Mouse (Mus musculus): ENCODE results near the gene Tmem170b. TPM values are rescaled to one million over a fixed set of nuclear protein-coding genes. Genes with fewer than 3 reads are reported as not detected.
"Not testable (repeated sequence)": the region's sequence is repeated elsewhere in the genome, so short reads cannot be mapped to it uniquely, and the experiment has no call there.

Tmem170b gene
- polyA plus RNA-seq, 1 experiment = 5.4 TPM

DNA sequence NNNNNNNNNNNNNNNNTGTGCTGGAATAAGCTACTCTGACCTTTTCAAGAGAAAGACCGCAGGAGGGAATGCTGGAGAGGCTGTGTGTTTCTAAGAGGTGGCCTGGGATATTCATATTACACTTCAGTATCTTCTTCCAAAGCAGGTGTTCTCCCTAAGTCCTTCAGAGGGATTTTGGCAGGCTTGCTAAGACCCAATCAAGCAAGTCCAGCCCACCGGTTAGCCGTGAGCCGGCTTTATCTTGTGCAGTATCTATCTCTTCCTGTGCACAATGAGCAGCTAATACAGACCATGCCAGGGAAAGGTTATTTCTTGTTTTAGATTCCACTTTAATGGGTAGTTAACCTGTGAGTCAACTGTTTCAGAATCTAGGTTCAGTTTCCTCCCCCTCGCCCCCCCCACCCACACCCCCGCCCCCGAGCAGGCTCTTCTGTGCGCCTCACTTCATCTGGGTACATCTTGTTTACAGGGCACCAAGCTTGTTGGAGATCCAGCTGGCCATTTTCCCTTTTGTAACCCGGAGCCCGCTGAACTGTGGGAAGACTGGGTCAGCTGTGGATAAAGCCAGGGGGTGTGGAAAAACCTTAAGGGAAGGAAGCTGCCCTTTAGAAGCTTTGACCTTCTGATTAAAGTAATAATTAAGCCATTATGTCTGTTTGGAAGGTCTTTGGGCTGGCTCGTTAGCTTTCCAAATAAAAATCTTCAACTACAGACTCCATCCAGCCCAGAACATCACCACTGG, 54.5 kb downstream of the Tmem170b start:
- 49% methylated on average over 11 of the region's 11 CpGs for WGBS
- no peak overlapping the region for H3K4me3 ChIP-seq (replicated peaks; ENCODE audit: extremely low read depth, low read depth, low read length)
- DNase-seq = no peak
- TF ChIP-seq CTCF (IDR thresholded peaks at IDR 0.05; ENCODE audit: insufficient read depth, low read length) (no peak), POLR2A (IDR thresholded peaks at IDR 0.05; ENCODE audit: borderline replicate concordance, extremely low read depth, low read depth, low read length) (no peak)
- peaks cover 7% of the 10 kb centered on the region for H3K4me1 ChIP-seq (ENCODE audit: control insufficient read depth, insufficient read depth, low read length)

DNA sequence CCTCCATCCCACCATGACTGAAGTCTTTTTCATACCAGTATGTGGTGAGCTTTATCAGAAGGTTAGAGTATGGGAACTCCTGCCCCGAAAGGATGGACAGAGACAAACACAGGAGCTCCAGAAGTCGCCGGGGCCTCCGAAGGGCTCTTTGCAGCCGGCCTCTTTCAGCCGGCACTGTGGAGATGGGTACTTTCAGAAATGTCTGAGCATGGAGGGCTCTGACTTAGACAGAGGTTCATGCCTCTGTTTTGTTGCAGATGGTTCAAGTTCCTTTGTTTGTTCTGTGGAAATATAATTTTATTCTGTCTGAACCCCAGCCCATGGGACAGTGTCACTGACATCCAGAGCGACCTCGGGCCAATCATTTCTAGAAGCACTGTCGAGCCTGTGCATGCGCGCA, 55.4 kb downstream of the Tmem170b start:
- 92% methylated on average over 11 of the region's 11 CpGs for WGBS
- peaks cover 7% of the 10 kb centered on the region for H3K4me1 ChIP-seq (ENCODE audit: control insufficient read depth, insufficient read depth, low read length)
- no peak for DNase-seq
- no peak overlapping the region for H3K4me3 ChIP-seq (replicated peaks; ENCODE audit: extremely low read depth, low read depth, low read length)
- no peak for TF ChIP-seq POLR2A (IDR thresholded peaks at IDR 0.05; ENCODE audit: borderline replicate concordance, extremely low read depth, low read depth, low read length)
- TF ChIP-seq CTCF (IDR thresholded peaks at IDR 0.05; ENCODE audit: insufficient read depth, low read length) = no peak

DNA sequence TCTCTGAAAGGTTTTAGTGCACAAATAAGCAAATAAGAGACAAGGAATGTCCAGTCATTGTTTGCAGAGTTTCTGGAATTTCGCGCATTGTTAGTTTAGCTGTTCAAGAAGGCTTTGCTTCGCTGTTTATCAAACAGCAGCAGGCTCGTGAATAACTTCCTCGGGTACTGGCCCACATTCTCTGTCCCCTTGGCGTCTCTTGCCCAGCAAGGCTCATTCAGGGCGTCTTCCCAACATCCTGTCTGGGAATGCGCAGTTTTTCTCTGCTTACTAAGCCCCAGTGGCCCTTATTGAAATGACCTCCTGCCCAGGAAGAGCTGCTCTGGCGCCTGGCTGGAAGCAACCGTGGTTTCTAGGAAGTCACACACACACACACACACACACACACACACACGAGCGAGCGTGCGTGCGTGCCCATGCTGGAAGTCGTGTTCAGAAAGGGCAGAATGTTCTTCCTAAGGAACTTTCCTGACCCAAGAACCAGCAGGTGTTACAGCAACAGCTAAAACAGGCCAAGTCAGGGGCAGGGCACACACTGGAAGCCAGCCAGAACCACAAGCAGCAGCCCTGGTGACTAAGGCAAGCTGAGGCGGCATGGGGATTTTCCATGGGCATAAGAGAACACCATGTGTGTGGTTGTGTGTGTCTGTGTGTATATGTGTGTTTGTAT, 56.8 kb downstream of the Tmem170b start:
- peak; percentile 64 for DNase-seq
- 4% methylated on average over 17 of the region's 17 CpGs for WGBS
- TF ChIP-seq CTCF (IDR thresholded peaks at IDR 0.05; ENCODE audit: insufficient read depth, low read length) = no peak
- no peak for TF ChIP-seq POLR2A (IDR thresholded peaks at IDR 0.05; ENCODE audit: borderline replicate concordance, extremely low read depth, low read depth, low read length)
- Histone ChIP-seq H3K4me3 (replicated peaks; ENCODE audit: extremely low read depth, low read depth, low read length) (peak overlapping the region; percentile 38), H3K4me1 (ENCODE audit: control insufficient read depth, insufficient read depth, low read length) (peaks cover 7% of the 10 kb centered on the region)

DNA sequence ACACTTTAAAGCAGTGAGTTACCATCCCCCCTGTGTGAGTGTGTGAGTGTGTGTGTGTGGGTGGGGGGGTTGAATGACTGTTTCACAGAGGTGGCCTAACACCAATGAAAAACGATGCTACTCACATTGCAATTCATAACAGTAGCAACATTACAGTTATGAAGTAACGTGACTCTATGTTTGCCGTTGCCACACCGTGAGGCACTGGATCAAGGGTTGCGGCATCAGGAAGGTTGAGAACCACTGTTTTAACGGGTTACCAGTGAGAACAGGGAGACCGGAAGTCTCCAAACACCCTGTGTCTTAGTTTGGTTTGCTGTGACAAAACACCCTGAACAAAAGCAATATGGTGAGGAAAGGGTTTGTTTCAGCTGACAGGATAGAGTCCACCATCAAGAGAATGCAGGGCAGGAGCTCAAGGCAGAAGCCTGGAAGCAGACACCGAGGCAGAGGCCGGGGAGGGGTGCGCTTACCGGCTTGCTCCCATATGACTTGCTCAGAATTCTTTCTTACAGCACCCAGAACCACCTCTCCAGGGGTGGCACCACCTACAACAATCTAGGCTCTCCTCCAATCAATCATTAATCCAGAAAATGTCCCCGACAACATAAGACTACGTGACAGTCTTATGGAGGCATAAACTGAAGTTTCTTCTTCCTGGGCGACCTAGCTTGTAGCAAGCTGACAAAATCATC, 57.9 kb downstream of the Tmem170b start:
- TF ChIP-seq CTCF (IDR thresholded peaks at IDR 0.05; ENCODE audit: insufficient read depth, low read length) (no peak), POLR2A (IDR thresholded peaks at IDR 0.05; ENCODE audit: borderline replicate concordance, extremely low read depth, low read depth, low read length) (no peak)
- Histone ChIP-seq H3K4me3 (replicated peaks; ENCODE audit: extremely low read depth, low read depth, low read length) (no peak overlapping the region), H3K4me1 (ENCODE audit: control insufficient read depth, insufficient read depth, low read length) (peaks cover 7% of the 10 kb centered on the region)
- DNase-seq = no peak
- WGBS = 74% methylated on average over 14 of the region's 14 CpGs

DNA sequence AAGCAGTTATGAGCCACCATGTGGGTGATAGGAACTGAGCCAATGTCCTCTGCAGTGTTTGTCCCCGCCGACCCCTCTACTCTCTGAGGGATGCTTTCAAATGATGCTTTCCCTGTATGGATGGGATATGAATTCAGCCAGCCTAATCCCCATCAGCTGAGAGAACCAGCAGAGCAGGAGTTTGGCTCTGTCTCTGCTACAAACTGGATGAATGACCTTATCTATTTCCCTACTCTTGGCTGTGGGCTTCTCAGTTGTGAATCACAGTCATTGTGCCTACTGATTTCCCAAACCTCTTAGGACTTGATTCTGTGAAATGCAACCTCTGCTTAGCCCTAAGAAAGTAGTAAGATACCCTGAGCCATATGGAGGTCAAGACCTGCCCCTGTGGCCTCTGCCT, 64.2 kb downstream of the Tmem170b start:
- TF ChIP-seq CTCF (IDR thresholded peaks at IDR 0.05; ENCODE audit: insufficient read depth, low read length) (no peak), POLR2A (IDR thresholded peaks at IDR 0.05; ENCODE audit: borderline replicate concordance, extremely low read depth, low read depth, low read length) (no peak)
- WGBS = 86% methylated on average over 2 of the region's 2 CpGs
- H3K4me3 ChIP-seq (replicated peaks; ENCODE audit: extremely low read depth, low read depth, low read length) = no peak overlapping the region
- H3K4me1 ChIP-seq (ENCODE audit: control insufficient read depth, insufficient read depth, low read length) = peaks cover 3% of the 10 kb centered on the region; the same call in 1 of the 2 replicates
- no peak for DNase-seq

DNA sequence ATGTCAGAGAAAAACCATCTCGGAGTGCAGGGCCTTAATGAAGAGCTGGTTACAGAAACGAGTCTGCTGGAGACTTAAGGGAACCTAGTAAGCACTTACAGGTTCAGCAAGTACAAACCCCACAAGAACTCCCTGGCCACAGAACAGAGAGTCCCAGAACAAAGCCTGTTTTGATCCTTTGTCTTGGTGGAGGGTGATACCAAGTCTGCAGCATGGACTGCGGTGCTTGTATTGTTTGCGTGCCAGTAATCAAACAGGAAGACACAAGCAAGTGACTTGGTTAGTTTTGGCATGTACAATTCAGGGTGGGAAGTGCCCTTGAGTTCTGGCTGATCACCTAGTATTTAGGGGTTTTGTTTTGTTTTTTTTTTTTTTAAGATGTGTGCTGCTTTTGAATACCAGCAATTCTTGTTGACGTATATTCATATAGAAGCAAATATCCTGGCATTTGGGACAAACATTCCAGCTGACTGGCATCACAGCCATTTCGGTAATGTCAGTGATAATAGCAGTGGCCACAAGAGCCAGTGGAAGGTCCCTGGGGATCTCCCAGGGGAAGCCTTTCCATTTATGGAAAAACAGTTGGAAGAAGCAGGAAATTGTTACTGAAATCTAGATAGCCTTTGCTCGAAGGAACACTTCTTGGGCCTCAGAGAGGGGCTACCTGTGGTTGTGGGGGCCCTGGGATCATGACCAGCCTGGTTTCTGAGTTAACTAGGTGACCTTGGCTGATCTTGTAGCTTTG, 64.9 kb downstream of the Tmem170b start:
- Histone ChIP-seq H3K4me3 (replicated peaks; ENCODE audit: extremely low read depth, low read depth, low read length) (no peak overlapping the region), H3K4me1 (ENCODE audit: control insufficient read depth, insufficient read depth, low read length) (peaks cover 3% of the 10 kb centered on the region; the same call in 1 of the 2 replicates)
- no peak for TF ChIP-seq CTCF (IDR thresholded peaks at IDR 0.05; ENCODE audit: insufficient read depth, low read length)
- no peak for TF ChIP-seq POLR2A (IDR thresholded peaks at IDR 0.05; ENCODE audit: borderline replicate concordance, extremely low read depth, low read depth, low read length)
- DNase-seq = no peak
- WGBS = 47% methylated on average over 7 of the region's 7 CpGs

DNA sequence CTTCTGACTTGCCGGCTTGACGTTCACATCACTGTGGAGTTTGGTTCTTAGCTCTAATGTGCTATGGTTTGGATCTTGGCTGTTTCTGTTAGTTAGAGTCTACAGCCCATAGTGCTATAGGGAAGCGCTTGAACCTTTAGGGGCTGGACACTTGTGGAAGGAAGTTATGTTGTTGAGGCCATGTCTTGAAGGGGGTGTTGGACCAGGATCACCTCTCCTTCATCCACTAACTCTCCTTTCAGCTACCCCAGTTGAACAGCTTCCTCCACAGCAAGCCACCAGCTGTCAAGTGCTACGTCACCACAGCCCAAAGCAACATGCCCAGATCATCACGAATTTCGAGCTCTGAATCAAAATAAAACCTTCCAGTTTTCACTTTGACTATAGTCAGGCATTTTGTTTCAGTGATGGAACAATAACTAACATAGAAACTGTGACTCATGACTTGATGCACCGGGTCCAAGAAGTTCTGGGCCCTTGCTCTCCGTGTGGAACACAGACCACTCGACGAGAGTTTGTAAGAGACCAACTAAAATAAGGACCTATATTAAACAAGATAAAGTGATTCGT, 65.5 kb downstream of the Tmem170b start:
- Histone ChIP-seq H3K4me3 (replicated peaks; ENCODE audit: extremely low read depth, low read depth, low read length) (no peak overlapping the region), H3K4me1 (ENCODE audit: control insufficient read depth, insufficient read depth, low read length) (peaks cover 3% of the 10 kb centered on the region; the same call in 1 of the 2 replicates)
- no peak for TF ChIP-seq CTCF (IDR thresholded peaks at IDR 0.05; ENCODE audit: insufficient read depth, low read length)
- no peak for TF ChIP-seq POLR2A (IDR thresholded peaks at IDR 0.05; ENCODE audit: borderline replicate concordance, extremely low read depth, low read depth, low read length)
- no peak for DNase-seq
- 94% methylated on average over 11 of the region's 11 CpGs for WGBS

DNA sequence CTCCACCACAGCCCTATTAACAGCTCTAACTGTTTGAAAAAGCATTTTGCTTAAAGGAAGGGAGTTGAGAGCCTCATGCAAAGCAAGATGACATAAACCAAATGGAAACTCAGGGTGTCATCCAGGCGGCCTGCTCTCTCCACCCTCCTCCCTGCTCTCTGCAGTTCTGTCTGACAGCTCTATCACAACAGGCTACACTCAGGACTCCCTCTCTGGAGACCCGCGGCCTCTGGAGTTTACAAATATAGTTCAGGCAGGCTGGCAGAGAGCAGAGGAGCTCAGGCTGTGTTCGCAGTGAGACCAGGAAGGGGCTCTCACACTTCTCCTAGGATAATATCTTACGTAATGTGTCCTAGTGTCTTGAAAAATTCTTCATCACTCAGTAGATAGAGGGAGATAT, 67.2 kb downstream of the Tmem170b start:
- not testable (repeated sequence) for H3K4me1 ChIP-seq (ENCODE audit: control insufficient read depth, insufficient read depth, low read length); H3K4me3 ChIP-seq (replicated peaks; ENCODE audit: extremely low read depth, low read depth, low read length); DNase-seq
- 38% methylated on average over 5 of the region's 5 CpGs for WGBS

DNA sequence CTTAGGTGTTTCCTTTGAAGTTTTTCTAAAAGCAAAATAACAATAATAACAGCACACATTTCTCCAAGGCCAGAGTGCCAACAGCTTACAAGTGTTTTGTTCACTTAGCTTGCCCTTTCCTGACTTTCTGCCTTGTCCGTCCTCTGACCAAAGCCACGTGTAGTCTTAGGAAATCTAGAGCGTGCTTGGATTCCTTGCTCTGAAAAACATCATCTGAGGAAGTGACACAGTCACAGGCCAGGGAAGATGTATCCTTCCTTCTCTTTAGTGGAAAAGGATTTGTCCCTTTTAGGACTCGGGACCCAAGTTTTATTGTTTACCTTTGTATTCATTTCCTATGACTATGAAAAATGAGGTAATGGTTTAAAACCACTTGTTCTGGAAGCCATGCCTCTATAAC, 67.8 kb downstream of the Tmem170b start:
- 46% methylated on average over 4 of the region's 4 CpGs for WGBS
- TF ChIP-seq POLR2A (IDR thresholded peaks at IDR 0.05; ENCODE audit: borderline replicate concordance, extremely low read depth, low read depth, low read length) = no peak
- TF ChIP-seq CTCF (IDR thresholded peaks at IDR 0.05; ENCODE audit: insufficient read depth, low read length) = no peak
- H3K4me3 ChIP-seq (replicated peaks; ENCODE audit: extremely low read depth, low read depth, low read length) = no peak overlapping the region
- DNase-seq = no peak
- peaks cover 3% of the 10 kb centered on the region; the same call in 1 of the 2 replicates for H3K4me1 ChIP-seq (ENCODE audit: control insufficient read depth, insufficient read depth, low read length)

DNA sequence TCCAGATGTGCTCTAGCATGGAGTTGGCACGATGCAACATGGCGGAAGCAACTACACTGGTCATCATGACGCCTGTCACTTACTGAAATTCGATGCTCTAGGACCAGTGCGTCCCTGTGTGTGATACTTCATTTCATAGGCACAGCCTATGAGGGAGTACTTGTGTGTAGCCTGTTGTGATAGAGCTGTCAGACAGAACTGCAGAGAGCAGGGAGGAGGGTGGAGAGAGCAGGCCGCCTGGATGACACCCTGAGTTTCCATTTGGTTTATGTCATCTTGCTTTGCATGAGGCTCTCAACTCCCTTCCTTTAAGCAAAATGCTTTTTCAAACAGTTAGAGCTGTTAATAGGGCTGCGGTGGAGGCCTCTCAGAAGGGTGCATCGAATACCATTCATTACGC, 68.9 kb downstream of the Tmem170b start:
- 97% methylated on average over 9 of the region's 9 CpGs for WGBS
- not testable (repeated sequence) for H3K4me3 ChIP-seq (replicated peaks; ENCODE audit: extremely low read depth, low read depth, low read length); DNase-seq; H3K4me1 ChIP-seq (ENCODE audit: control insufficient read depth, insufficient read depth, low read length)

Measured in lung, adult 2 months (tissue).